11 mouse cellular contexts compared by ENCODE assay signal in the genomic region with DNA sequence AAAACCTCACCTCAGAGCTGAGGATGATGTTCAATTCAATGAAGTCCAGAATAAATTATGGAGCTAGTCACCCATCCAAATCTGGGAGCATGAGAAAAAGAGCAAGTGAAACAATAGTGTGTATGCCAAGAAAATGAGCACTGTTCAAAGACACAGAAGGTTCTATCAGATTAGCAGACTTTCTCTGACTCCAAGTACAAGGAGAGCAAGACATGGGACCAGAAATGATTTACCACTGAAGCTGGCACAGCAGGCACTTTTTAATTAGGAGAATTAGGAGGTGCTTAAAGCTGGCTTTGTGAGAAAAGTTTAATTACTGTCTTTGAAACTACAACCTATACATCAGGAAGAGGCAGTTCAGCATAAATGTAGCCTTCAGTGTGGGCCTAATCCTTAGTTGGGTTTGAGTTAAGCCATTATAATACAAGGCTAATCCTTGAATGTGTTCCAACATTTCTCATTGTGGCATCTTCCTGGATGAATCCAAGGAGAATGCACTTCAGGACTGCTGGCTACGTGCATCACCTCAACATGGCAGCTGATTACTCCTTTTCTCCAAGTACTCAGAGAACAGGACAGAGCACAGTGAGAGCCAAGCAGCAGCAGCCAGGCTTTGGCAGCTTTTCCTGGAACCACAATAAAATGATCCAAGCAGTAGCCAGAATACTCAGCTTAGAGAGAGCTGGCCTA.
DNase-seq lines count a peak whose midpoint lies in the region; ATAC-seq and TF ChIP-seq lines count a peak whose summit lies in the region.
"Had no signal": no experiment of that assay in that cellular context is flagged by ENCODE, and none has a peak within 500 bp of the region (broad histone marks: within the 10 kb centered on the region; RNA-seq: fewer than 3 reads in every experiment).

No protein-coding gene starts in this region.

- no peak overlapping the region for H3K9ac ChIP-seq in lung, embryonic 14.5 days
- no peak overlapping the region for H3K9ac ChIP-seq in forebrain, embryonic 13.5 days
- H3K9ac ChIP-seq in midbrain, postnatal 0 days (replicated peaks; ENCODE audit: low read length, poor library complexity, severe bottlenecking), result no peak overlapping the region
- H3K9ac ChIP-seq: liver, embryonic 12.5 days had no signal

- no peak overlapping the region for H3K4me3 ChIP-seq in lung, embryonic 14.5 days (ENCODE audit: low read depth, low read length)
- no peak overlapping the region for H3K4me3 ChIP-seq in forebrain, embryonic 13.5 days
- H3K4me3 ChIP-seq in midbrain, postnatal 0 days (ENCODE audit: low read depth, low read length), result no peak overlapping the region
- no peak overlapping the region for H3K4me3 ChIP-seq in kidney, adult 2 months (ENCODE audit: insufficient read depth, low read depth, low read length)
- H3K4me3 ChIP-seq: liver, embryonic 12.5 days had no signal

- H3K4me2 ChIP-seq in lung, embryonic 14.5 days, result no peak overlapping the region
- H3K4me2 ChIP-seq in forebrain, embryonic 13.5 days, result no peak overlapping the region
- no peak overlapping the region for H3K4me2 ChIP-seq in midbrain, postnatal 0 days (ENCODE audit: low read depth, low read length, poor library complexity, severe bottlenecking)
- H3K4me2 ChIP-seq: liver, embryonic 12.5 days had no signal

- no peaks in the 10 kb centered on the region for H3K27me3 ChIP-seq in lung, embryonic 14.5 days (ENCODE audit: insufficient read depth, low read length)
- H3K27me3 ChIP-seq in forebrain, embryonic 13.5 days, result no peaks in the 10 kb centered on the region
- H3K27me3 ChIP-seq in midbrain, postnatal 0 days (ENCODE audit: insufficient read depth, low read length), result no peaks in the 10 kb centered on the region
- no peaks in the 10 kb centered on the region for H3K27me3 ChIP-seq in kidney, adult 2 months (replicated peaks; ENCODE audit: control insufficient read depth, insufficient read depth, low read length)
- H3K27me3 ChIP-seq: liver, embryonic 12.5 days had no signal

- TF ChIP-seq POLR2A in kidney, adult 2 months (IDR thresholded peaks at IDR 0.05; ENCODE audit: low read depth, low read length), result no peak

- DNase-seq in gastrocnemius, postnatal 10 days, result peak; percentile 5
- DNase-seq in gastrocnemius, adult 8-10 months (ENCODE audit: low spot score in 2 of 2), result no peak
- DNase-seq in lung, embryonic 14.5 days, result peak; percentile 5
- DNase-seq in lung, postnatal 4 days, result no peak
- peak; percentile 76 for DNase-seq in midbrain, postnatal 0 days (ENCODE audit: low spot score)
- DNase-seq in adrenal gland, adult 18-20 months (ENCODE audit: low spot score in 2 of 2), result no peak
- DNase-seq in kidney, adult 2 months, result no peak
- DNase-seq: adrenal gland, postnatal 14 days; kidney, adult 18-20 months had no signal

- H3K27ac ChIP-seq in lung, embryonic 14.5 days (ENCODE audit: low read depth), result no peak overlapping the region
- H3K27ac ChIP-seq in forebrain, embryonic 13.5 days, result no peak overlapping the region
- H3K27ac ChIP-seq in midbrain, postnatal 0 days (ENCODE audit: low read depth, low read length), result no peak overlapping the region
- no peak overlapping the region for H3K27ac ChIP-seq in kidney, adult 2 months (ENCODE audit: insufficient read depth, low read depth, low read length)
- H3K27ac ChIP-seq: liver, embryonic 12.5 days had no signal

- TF ChIP-seq CTCF in lung, embryonic 14.5 days (IDR thresholded peaks at IDR 0.05; ENCODE audit: low read depth), result no peak
- TF ChIP-seq CTCF in midbrain, postnatal 0 days (IDR thresholded peaks at IDR 0.05), result no peak
- TF ChIP-seq CTCF in kidney, adult 2 months (conservative IDR thresholded peaks at IDR 0.05; ENCODE audit: insufficient read depth, insufficient read length, low read depth, low read length), result no peak

- no peaks in the 10 kb centered on the region for H3K36me3 ChIP-seq in lung, embryonic 14.5 days (ENCODE audit: insufficient read depth)
- H3K36me3 ChIP-seq in forebrain, embryonic 13.5 days (ENCODE audit: poor library complexity, severe bottlenecking), result no peaks in the 10 kb centered on the region
- H3K36me3 ChIP-seq in midbrain, postnatal 0 days (ENCODE audit: insufficient read depth, low read length), result no peaks in the 10 kb centered on the region
- H3K36me3 ChIP-seq in kidney, adult 2 months (ENCODE audit: control insufficient read depth, insufficient read depth, low read length), result no peaks in the 10 kb centered on the region
- H3K36me3 ChIP-seq: liver, embryonic 12.5 days had no signal

- H3K4me1 ChIP-seq in lung, embryonic 14.5 days (ENCODE audit: insufficient read depth), result no peaks in the 10 kb centered on the region
- 0 out of 2 replicates have a peak, but pooled peaks cover 5% of the 10 kb centered on the region for H3K4me1 ChIP-seq in forebrain, embryonic 13.5 days
- H3K4me1 ChIP-seq in midbrain, postnatal 0 days (ENCODE audit: insufficient read depth, low read length), result no peaks in the 10 kb centered on the region
- no peaks in the 10 kb centered on the region for H3K4me1 ChIP-seq in kidney, adult 2 months (ENCODE audit: control insufficient read depth, insufficient read depth, low read length)
- H3K4me1 ChIP-seq: liver, embryonic 12.5 days had no signal

- whole genome bisulfite sequencing in lung, embryonic 14.5 days, result 71% methylated on average over 1 of the region's 1 CpGs
- WGBS in forebrain, embryonic 13.5 days, result 8% methylated on average over 1 of the region's 1 CpGs
- 45% methylated on average over 1 of the region's 1 CpGs for whole genome bisulfite sequencing in midbrain, postnatal 0 days
- 81% methylated on average over 1 of the region's 1 CpGs for WGBS in kidney, adult 2 months

- H3K9me3 ChIP-seq in lung, embryonic 14.5 days (ENCODE audit: low read depth, low read length), result no peaks in the 10 kb centered on the region
- H3K9me3 ChIP-seq in forebrain, embryonic 13.5 days (replicated peaks), result no peaks in the 10 kb centered on the region
- no peaks in the 10 kb centered on the region for H3K9me3 ChIP-seq in midbrain, postnatal 0 days (ENCODE audit: low read length)
- H3K9me3 ChIP-seq: liver, embryonic 12.5 days had no signal

- no peak for ATAC-seq in lung, embryonic 14.5 days (ENCODE audit: insufficient read depth)
- peak; percentile 86 for ATAC-seq in forebrain, embryonic 13.5 days
- no peak for ATAC-seq in midbrain, postnatal 0 days (ENCODE audit: low FRiP score)
- ATAC-seq: liver, embryonic 12.5 days had no signal

Comparison
In these comparisons a context has a peak if more than half of its experiments do, and no peak if none do; other contexts are left out.
1. DNase-seq: peak in gastrocnemius, postnatal 10 days (single experiment), lung, embryonic 14.5 days (single experiment) and midbrain, postnatal 0 days (single experiment); none in gastrocnemius, adult 8-10 months (0 of 2), lung, postnatal 4 days (0 of 2), adrenal gland, adult 18-20 months (0 of 2) and kidney, adult 2 months (single experiment).